Mouse (Mus musculus): ENCODE measurements at regions not wholly inside any gene's neighbourhood (a gene's known extent, or its start where the extent isn't known, plus 50 kb on each side); places are given as distances from the start of the nearest gene placed in this dataset.

DNA sequence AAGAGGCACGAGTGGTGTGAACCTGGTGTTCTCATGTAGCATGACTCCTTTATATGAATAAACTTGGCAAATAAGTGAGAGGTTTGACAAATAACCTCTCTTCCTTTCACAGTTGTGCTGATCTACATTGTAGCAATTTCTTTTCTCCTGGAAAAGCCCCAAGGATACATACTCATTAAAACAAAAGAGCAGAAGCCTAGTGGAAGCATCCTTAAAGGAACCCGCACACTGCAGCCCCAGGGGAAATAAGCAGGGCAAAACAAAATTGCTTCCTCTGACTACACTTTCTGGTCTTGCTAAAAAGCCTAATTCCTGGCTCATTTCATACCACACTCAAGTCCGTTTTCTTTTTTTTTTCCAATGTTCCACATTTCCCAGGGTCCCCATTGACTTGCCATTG is 72.7 kb upstream of the Gm10184 start:
- DNase-seq (ENCODE audit: inconsistent age in 2 of 2, low spot score in 1 of 2): no peak

DNA sequence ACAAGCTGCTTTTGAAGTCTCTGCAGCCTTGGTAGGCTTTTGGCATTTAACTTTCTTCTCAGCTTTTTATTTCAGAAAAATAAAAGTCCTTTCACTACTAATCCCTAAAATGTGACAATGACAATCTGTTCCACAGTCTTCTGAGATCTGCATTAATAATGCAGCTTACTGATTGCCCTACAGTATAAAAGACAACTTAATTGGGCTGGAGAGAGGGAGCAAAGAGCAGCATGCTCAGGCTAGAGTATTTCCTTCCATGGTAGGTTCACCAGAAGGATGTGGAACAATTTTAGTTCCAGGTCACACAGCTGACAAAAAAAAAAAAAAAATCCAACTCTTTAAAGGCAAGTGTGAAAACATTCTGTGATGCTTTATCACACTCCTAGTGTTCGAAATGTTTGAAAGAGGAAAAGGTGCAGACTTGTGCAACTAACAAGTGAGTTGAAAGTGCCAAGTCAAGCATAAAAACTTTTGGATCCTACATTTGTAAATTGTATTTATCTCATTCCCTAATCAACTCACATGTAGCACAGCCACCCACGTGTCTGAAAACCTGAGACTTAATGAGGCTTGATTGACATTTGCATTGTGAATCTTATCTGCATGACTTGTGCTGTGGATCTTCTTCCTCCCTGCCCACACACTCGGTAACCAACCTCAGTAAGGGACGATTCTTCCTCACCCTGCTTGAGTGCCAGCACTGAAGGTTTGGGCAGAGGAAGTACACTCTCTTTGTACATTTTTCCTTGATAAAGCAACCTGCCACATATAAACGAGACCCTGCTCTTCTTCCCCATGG is 69.0 kb upstream of the Gm10184 start:
- DNase-seq (ENCODE audit: inconsistent age in 2 of 2, low spot score in 1 of 2): peak in 1 of 2 experiments; percentile 35

DNA sequence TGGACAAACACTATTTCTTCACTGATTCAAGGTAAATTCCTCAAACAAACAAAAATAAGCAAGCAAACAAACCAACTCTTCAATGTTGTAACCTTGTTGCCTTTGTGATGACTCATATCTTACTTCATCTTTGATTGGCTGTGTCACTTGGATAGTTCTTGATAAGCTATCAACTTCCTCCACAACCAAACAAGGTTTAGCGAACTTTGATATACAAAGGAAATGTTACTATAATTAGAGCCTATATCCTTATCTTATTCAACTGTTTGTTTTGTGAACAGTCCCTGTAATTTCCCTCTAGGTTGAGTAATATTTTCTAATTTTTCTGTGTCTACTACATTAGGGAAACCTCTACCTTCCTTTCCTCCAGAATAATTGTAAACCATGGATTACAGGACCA is 52.8 kb upstream of the Gm10184 start:
- DNase-seq (ENCODE audit: inconsistent age in 2 of 2, low spot score in 1 of 2): no peak

DNA sequence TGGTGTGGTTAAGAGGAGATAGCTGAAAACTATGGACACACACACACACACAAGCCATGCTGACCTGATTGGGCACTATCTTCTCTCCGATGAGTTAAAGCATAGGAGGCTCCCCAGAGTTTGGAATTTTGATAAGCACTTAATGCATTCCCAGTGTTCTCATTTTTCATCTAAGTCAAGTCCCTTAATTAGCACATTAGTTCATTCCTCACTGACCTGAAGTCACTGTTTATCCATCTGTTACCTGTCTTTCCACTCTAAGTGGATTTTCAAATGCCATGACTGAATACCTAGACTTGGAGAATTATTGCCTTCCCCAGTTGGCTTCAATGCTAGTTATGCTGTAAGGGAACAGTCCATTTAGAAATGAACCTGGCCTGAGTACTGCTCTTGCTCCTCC is 51.2 kb upstream of the Gm10184 start:
- no peak for DNase-seq (ENCODE audit: inconsistent age in 2 of 2, low spot score in 1 of 2)

DNA sequence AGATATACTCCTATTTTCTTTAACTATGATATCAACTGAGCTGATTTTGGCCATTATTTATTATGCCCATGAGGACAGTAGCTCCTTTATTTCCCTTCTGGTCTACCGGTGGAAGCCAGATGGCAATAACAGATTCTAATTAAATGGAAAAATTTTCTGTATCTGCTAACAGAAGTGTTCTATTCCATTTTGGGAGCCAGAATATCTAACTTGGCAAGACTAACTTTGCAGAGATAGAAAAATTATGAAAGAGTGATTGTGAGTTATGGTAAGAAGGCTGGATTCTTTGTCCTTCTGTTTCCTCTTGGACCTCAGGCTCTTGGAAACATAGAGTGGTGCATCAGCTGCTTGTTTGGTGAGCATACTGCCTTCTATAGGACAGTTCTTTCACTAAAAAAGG is 50.1 kb upstream of the Gm10184 start:
- no peak for DNase-seq (ENCODE audit: inconsistent age in 2 of 2, low spot score in 1 of 2)

All from adrenal gland, adult (tissue).